Comparison of ENCODE assay signal across 8 mouse cellular contexts in genomic region chr12:84218289-84219120, GRCm38 (mm10). TPM values are rescaled to one million over a fixed set of nuclear protein-coding genes. Genes with fewer than 3 reads are reported as not detected.
DNase-seq lines count a peak whose midpoint lies in the region; ATAC-seq lines count a peak whose summit lies in the region.

TSS of gene Elmsan1 (minus strand) at chr12:84218881.

- intact Hi-C loops in gastrocnemius, postnatal 36 days (cut with DNase I) = loop anchor here (2.0 kb wide), 1 partner anchor 26 kb away; no protein-coding TSS in a partner anchor
- intact Hi-C loops in left cerebral cortex, postnatal 25 days (cut with DNase I) = loop anchor here (1.0 to 5.0 kb wide), 2 partner anchors 25 to 41 kb away; no protein-coding TSS in a partner anchor

- ATAC-seq in inflammation-experienced regulatory T-cells, adult 6 months = peak; percentile 39
- ATAC-seq in megakaryocyte progenitor cell, adult 5-6 weeks (replicated peaks; ENCODE audit: poor library complexity) = peak; percentile 70

- DNase-seq in adipocyte (ENCODE audit: low spot score) = peak; percentile 61
- peak; percentile 90 for DNase-seq in embryo, embryonic 10 days (ENCODE audit: low spot score)
- DNase-seq in gastrocnemius, postnatal 36 days = peak; percentile 67 to 75
- DNase-seq in left cerebral cortex, postnatal 25 days (ENCODE audit: low spot score in 2 of 2) = peak; percentile 37 to 68
- peak; percentile 66 for DNase-seq in right cerebral cortex, postnatal 14 days
- peak; percentile 76 for DNase-seq in urinary bladder, postnatal 25 days (ENCODE audit: low spot score)

RNA-seq across cellular contexts. Expression of gene Elmsan1, which starts in this region (rescaled TPM):
- total RNA-seq in gastrocnemius, postnatal 36 days (2021) = 10 to 100 TPM in 1 of 2 experiments, 1 to 10 TPM in 1; 6.5 to 10.4 TPM
- 1 to 10 TPM; 3.9 to 9.5 (median 7.2) TPM for polyA plus RNA-seq in inflammation-experienced regulatory T-cells, adult 6 months (2017; shearing (Covaris generic))
- 10 to 100 TPM; 15.0 to 15.7 TPM for total RNA-seq in left cerebral cortex, postnatal 25 days (2021)
- 13.7 and 14.1 TPM in 2 replicates for total RNA-seq in megakaryocyte progenitor cell, adult 5-6 weeks (2015)
- total RNA-seq in megakaryocyte progenitor cell, adult 5-6 weeks (2017) = 11.5 and 15.2 TPM in 2 replicates

Comparison
In these comparisons a context has a peak if more than half of its experiments do, and no peak if none do; other contexts are left out.
1. Peak in every context shown above with its lines: DNase-seq and ATAC-seq.